Mouse (Mus musculus): ENCODE measurements around the gene Usp35.

DNA sequence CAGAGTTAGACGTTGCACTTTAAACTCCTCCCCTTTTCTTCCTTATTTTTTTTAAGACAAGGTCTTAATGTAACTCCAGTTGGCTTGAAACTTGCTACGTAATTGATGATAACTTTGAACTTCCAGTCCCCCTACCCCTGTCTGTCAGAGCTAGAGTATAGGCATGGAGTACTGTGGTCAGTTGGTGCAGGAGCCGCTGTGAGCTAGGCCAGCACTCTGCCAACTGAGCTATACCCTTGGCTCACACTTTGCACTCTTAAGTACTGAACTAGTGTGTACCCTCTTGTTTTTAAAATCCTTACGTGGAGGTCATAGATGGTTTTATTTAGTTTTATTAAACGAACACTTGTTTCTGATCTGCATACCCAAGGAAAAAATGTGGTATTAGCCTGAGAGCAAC lies 47.5 kb upstream of the Usp35 start:
- TF ChIP-seq CTCF (IDR thresholded peaks at IDR 0.05; ENCODE audit: insufficient read depth, low read depth, low read length) (no peak), POLR2A (IDR thresholded peaks at IDR 0.05; ENCODE audit: insufficient read depth, low read depth, low read length) (no peak)
